Mouse (Mus musculus) yolk sac, embryonic 10.5 days (tissue): ENCODE data around the gene Map3k5.

Source experiments
- DNase-seq: peaks from one replicate; pipeline ENCODE4 v3.0.0-alpha.2; 2017; ENCODE audit warnings: low spot score

Map3k5 gene

GRCm38 (mm10) chr10:20157021-20157726 lies 222.9 kb downstream of the Map3k5 start:
- DNase-seq, result no peak

GRCm38 (mm10) chr10:20158756-20159155 lies 224.5 kb downstream of the Map3k5 start:
- no peak for DNase-seq

- no peak for DNase-seq
These were observed 225.0 kb downstream of the Map3k5 start for GRCm38 (mm10) chr10:20159308-20159707.

- no peak for DNase-seq
These were observed 226.6 kb downstream of the Map3k5 start for GRCm38 (mm10) chr10:20160914-20161313.

- DNase-seq, result no peak
These were observed 230.5 kb downstream of the Map3k5 start for GRCm38 (mm10) chr10:20164810-20165209.

GRCm38 (mm10) chr10:20166797-20167196 lies 232.5 kb downstream of the Map3k5 start:
- DNase-seq, result no peak

- no peak for DNase-seq
These were observed 233.2 kb downstream of the Map3k5 start for GRCm38 (mm10) chr10:20167467-20167866.

GRCm38 (mm10) chr10:20169182-20169674 lies 235.0 kb downstream of the Map3k5 start:
- DNase-seq, result no peak

- DNase-seq, result no peak
These were observed 235.8 kb downstream of the Map3k5 start for GRCm38 (mm10) chr10:20169927-20170604.

GRCm38 (mm10) chr10:20170605-20171088 lies 236.4 kb downstream of the Map3k5 start:
- peak; percentile 50 for DNase-seq

GRCm38 (mm10) chr10:20171209-20171608 lies 236.9 kb downstream of the Map3k5 start:
- no peak for DNase-seq

- no peak for DNase-seq
These were observed 237.5 kb downstream of the Map3k5 start for GRCm38 (mm10) chr10:20171756-20172155.

GRCm38 (mm10) chr10:20173733-20174132 lies 239.5 kb downstream of the Map3k5 start:
- no peak for DNase-seq

GRCm38 (mm10) chr10:20176054-20176453 lies 241.8 kb downstream of the Map3k5 start:
- DNase-seq, result no peak

- DNase-seq, result peak; percentile 51
These were observed 244.7 kb downstream of the Map3k5 start for GRCm38 (mm10) chr10:20178807-20179605.

- DNase-seq, result no peak
These were observed 246.9 kb downstream of the Map3k5 start for GRCm38 (mm10) chr10:20181198-20181597.

GRCm38 (mm10) chr10:20181680-20182399 lies 247.6 kb downstream of the Map3k5 start:
- DNase-seq, result no peak

- no peak for DNase-seq
These were observed 250.1 kb downstream of the Map3k5 start for GRCm38 (mm10) chr10:20184326-20184725.

- no peak for DNase-seq
These were observed 251.0 kb downstream of the Map3k5 start for GRCm38 (mm10) chr10:20185264-20185663.

- DNase-seq, result no peak
These were observed 251.5 kb downstream of the Map3k5 start for GRCm38 (mm10) chr10:20185806-20186205.

GRCm38 (mm10) chr10:20186800-20187273 lies 252.6 kb downstream of the Map3k5 start:
- peak; percentile 77 for DNase-seq
